Mouse (Mus musculus) heart, embryonic 15.5 days (tissue): ENCODE measurements around the gene Ago4. TPM values are rescaled to one million over a fixed set of nuclear protein-coding genes. Genes with fewer than 3 reads are reported as not detected.
"Not testable (repeated sequence)": the region's sequence is repeated elsewhere in the genome, so short reads cannot be mapped to it uniquely, and the experiment has no call there.

ENCODE experiments used
- ATAC-seq: fragments of 200-750 bp; cut with Nextera tagmentation; replicated peaks from 2 replicates; pipeline ENCODE4 v1.8.0; 2017; ENCODE audit warnings: low read depth, moderate TSS enrichment; ENCODE audit not compliant: insufficient number of reproducible peaks, insufficient read depth, low FRiP score
- H3K27ac ChIP-seq: fragments of 300-500 bp; sonication (generic); 2 replicates; pipeline ENCODE4 v1.5.1; 2015; ENCODE audit warnings: mild to moderate bottlenecking, inconsistent platforms
- H3K27me3 ChIP-seq: fragments of 300-500 bp; sonication (generic); 2 replicates; pipeline ENCODE4 v1.6.1; 2015; ENCODE audit warnings: inconsistent platforms
- H3K36me3 ChIP-seq: fragments of 300-500 bp; sonication (generic); 2 replicates; pipeline ENCODE4 v1.6.1; 2015; ENCODE audit warnings: mild to moderate bottlenecking, inconsistent platforms
- H3K4me1 ChIP-seq: fragments of 300-500 bp; sonication (generic); replicated peaks from 2 replicates; pipeline ENCODE4 v1.6.1; 2015; ENCODE audit warnings: inconsistent platforms
- H3K4me2 ChIP-seq: fragments of 300-500 bp; sonication (generic); 2 replicates; pipeline ENCODE4 v1.6.1; 2015; ENCODE audit warnings: inconsistent platforms, mild to moderate bottlenecking, moderate library complexity
- H3K4me3 ChIP-seq: fragments of 300-500 bp; sonication (generic); 2 replicates; pipeline ENCODE4 v1.5.1; 2015; ENCODE audit warnings: mild to moderate bottlenecking, inconsistent platforms
- H3K9ac ChIP-seq: fragments of 300-500 bp; sonication (generic); 2 replicates; pipeline ENCODE4 v1.6.1; 2015; ENCODE audit warnings: mild to moderate bottlenecking, inconsistent platforms
- H3K9me3 ChIP-seq: fragments of 300-500 bp; sonication (generic); replicated peaks from 2 replicates; pipeline ENCODE4 v1.6.1; 2016; ENCODE audit warnings: inconsistent platforms
- WGBS: fragments of 180-500 bp; shearing (Covaris S2); methylation state at CpG from one replicate; pipeline ENCODE4 v1.1.7; 2015; ENCODE audit warnings: mixed read lengths; 5-methylcytosine and 5-hydroxymethylcytosine counted together
- polyA plus RNA-seq: library from polyadenylated mRNA; unstranded; fragments of >200 nt; fragmentation: Nextera tagmentation; extraction: Ambion mirVana; gene quantifications from 2 replicates; pipeline ENCODE4 v1.2.1, GENCODE M21; 2015

Ago4 gene
- polyA plus RNA-seq, 1 experiment from 2014 or later = 0.97 TPM

GRCm38 (mm10) chr4:126552136-126552535, 18.9 kb upstream of the Ago4 start:
- H3K4me1 ChIP-seq = peaks cover 5% of the 10 kb centered on the region
- H3K9ac ChIP-seq = no peak overlapping the region
- no peak for ATAC-seq
- H3K4me3 ChIP-seq = no peak overlapping the region
- WGBS = 64% methylated on average over 7 of the region's 7 CpGs
- no peak overlapping the region for H3K27ac ChIP-seq
- H3K27me3 ChIP-seq = no peaks in the 10 kb centered on the region
- no peaks in the 10 kb centered on the region for H3K9me3 ChIP-seq
- H3K36me3 ChIP-seq = no peaks in the 10 kb centered on the region
- H3K4me2 ChIP-seq = no peak overlapping the region

- Histone ChIP-seq H3K36me3 (no peaks in the 10 kb centered on the region), H3K4me1 (no peaks in the 10 kb centered on the region), H3K9ac (no peak overlapping the region), H3K4me2 (no peak overlapping the region), H3K4me3 (no peak overlapping the region), H3K9me3 (no peaks in the 10 kb centered on the region), H3K27me3 (no peaks in the 10 kb centered on the region), H3K27ac (no peak overlapping the region)
- no peak for ATAC-seq
- WGBS = 76% methylated on average over 2 of the region's 2 CpGs
These were observed 12.9 kb upstream of the Ago4 start for GRCm38 (mm10) chr4:126546183-126546582.

- H3K4me1 ChIP-seq = no peaks in the 10 kb centered on the region
- no peak overlapping the region for H3K4me3 ChIP-seq
- ATAC-seq = no peak
- no peak overlapping the region for H3K27ac ChIP-seq
- H3K36me3 ChIP-seq = no peaks in the 10 kb centered on the region
- 71% methylated on average over 5 of the region's 7 CpGs for WGBS
- H3K4me2 ChIP-seq = no peak overlapping the region
- no peak overlapping the region for H3K9ac ChIP-seq
- H3K27me3 ChIP-seq = no peaks in the 10 kb centered on the region
- H3K9me3 ChIP-seq = no peaks in the 10 kb centered on the region
These were observed 12.4 kb upstream of the Ago4 start for GRCm38 (mm10) chr4:126545703-126546102.

GRCm38 (mm10) chr4:126545016-126545415, 11.7 kb upstream of the Ago4 start:
- no peak overlapping the region for H3K27ac ChIP-seq
- no peaks in the 10 kb centered on the region for H3K9me3 ChIP-seq
- no peak for ATAC-seq
- no peaks in the 10 kb centered on the region for H3K27me3 ChIP-seq
- H3K4me1 ChIP-seq = no peaks in the 10 kb centered on the region
- H3K36me3 ChIP-seq = no peaks in the 10 kb centered on the region
- no peak overlapping the region for H3K4me2 ChIP-seq
- 74% methylated on average over 1 of the region's 1 CpGs for whole genome bisulfite sequencing
- no peak overlapping the region for H3K4me3 ChIP-seq
- no peak overlapping the region for H3K9ac ChIP-seq

GRCm38 (mm10) chr4:126542838-126543237, 9.6 kb upstream of the Ago4 start:
- H3K27ac ChIP-seq = no peak overlapping the region
- ATAC-seq = no peak
- no peak overlapping the region for H3K9ac ChIP-seq
- 60% methylated on average over 7 of the region's 7 CpGs for WGBS
- no peak overlapping the region for H3K4me3 ChIP-seq
- H3K36me3 ChIP-seq = no peaks in the 10 kb centered on the region
- no peak overlapping the region for H3K4me2 ChIP-seq
- H3K9me3 ChIP-seq = no peaks in the 10 kb centered on the region
- H3K27me3 ChIP-seq = peaks cover 3% of the 10 kb centered on the region; the same call in 1 of the 2 replicates
- H3K4me1 ChIP-seq = no peaks in the 10 kb centered on the region

GRCm38 (mm10) chr4:126540487-126541071, 7.3 kb upstream of the Ago4 start:
- Histone ChIP-seq H3K9ac (no peak overlapping the region), H3K4me1 (no peaks in the 10 kb centered on the region), H3K36me3 (no peaks in the 10 kb centered on the region), H3K27me3 (peaks cover 8% of the 10 kb centered on the region; the same call in 1 of the 2 replicates), H3K9me3 (no peaks in the 10 kb centered on the region), H3K27ac (no peak overlapping the region), H3K4me2 (no peak overlapping the region), H3K4me3 (no peak overlapping the region)
- 75% methylated on average over 3 of the region's 3 CpGs for WGBS
- ATAC-seq = no peak

GRCm38 (mm10) chr4:126536865-126537264, 3.6 kb upstream of the Ago4 start:
- WGBS = 59% methylated on average over 5 of the region's 5 CpGs
- no peaks in the 10 kb centered on the region for H3K36me3 ChIP-seq
- no peaks in the 10 kb centered on the region for H3K9me3 ChIP-seq
- H3K27ac ChIP-seq = no peak overlapping the region
- H3K27me3 ChIP-seq = peaks cover 8% of the 10 kb centered on the region; the same call in 1 of the 2 replicates
- no peak overlapping the region for H3K4me3 ChIP-seq
- no peak overlapping the region for H3K9ac ChIP-seq
- no peak for ATAC-seq
- H3K4me2 ChIP-seq = no peak overlapping the region
- peaks cover 7% of the 10 kb centered on the region for H3K4me1 ChIP-seq

GRCm38 (mm10) chr4:126535631-126536030, 2.4 kb upstream of the Ago4 start:
- WGBS = 89% methylated on average over 7 of the region's 7 CpGs
- not testable (repeated sequence) for ATAC-seq, H3K9ac ChIP-seq, H3K9me3 ChIP-seq, H3K4me1 ChIP-seq, H3K36me3 ChIP-seq, H3K4me3 ChIP-seq, H3K27me3 ChIP-seq, H3K4me2 ChIP-seq, H3K27ac ChIP-seq

GRCm38 (mm10) chr4:126533729-126534070, 428 bp upstream of the Ago4 start:
- H3K4me3 ChIP-seq = peak overlapping the region; percentile 71
- H3K9ac ChIP-seq = peak overlapping the region; percentile 79
- H3K27ac ChIP-seq = no peak overlapping the region
- no peaks in the 10 kb centered on the region for H3K9me3 ChIP-seq
- H3K27me3 ChIP-seq = peaks cover 8% of the 10 kb centered on the region; the same call in 1 of the 2 replicates
- no peaks in the 10 kb centered on the region for H3K36me3 ChIP-seq
- H3K4me2 ChIP-seq = peak overlapping the region; percentile 92
- ATAC-seq = no peak
- H3K4me1 ChIP-seq = peaks cover 7% of the 10 kb centered on the region
- 12% methylated on average over 7 of the region's 7 CpGs for WGBS

- H3K9ac ChIP-seq = peak overlapping the region; percentile 79
- 46% methylated on average over 5 of the region's 5 CpGs for WGBS
- peak overlapping the region; percentile 92 for H3K4me2 ChIP-seq
- H3K9me3 ChIP-seq = no peaks in the 10 kb centered on the region
- H3K27me3 ChIP-seq = no peaks in the 10 kb centered on the region
- peak overlapping the region; percentile 71 for H3K4me3 ChIP-seq
- no peak overlapping the region for H3K27ac ChIP-seq
- H3K4me1 ChIP-seq = peaks cover 7% of the 10 kb centered on the region
- no peak for ATAC-seq
- no peaks in the 10 kb centered on the region for H3K36me3 ChIP-seq
These were observed 980 bp downstream of the Ago4 start for GRCm38 (mm10) chr4:126532292-126532691.

GRCm38 (mm10) chr4:126526828-126527227, 6.4 kb downstream of the Ago4 start:
- no peak for ATAC-seq
- H3K4me1 ChIP-seq = no peaks in the 10 kb centered on the region
- no peak overlapping the region for H3K4me3 ChIP-seq
- WGBS = 92% methylated on average over 5 of the region's 5 CpGs
- H3K36me3 ChIP-seq = no peaks in the 10 kb centered on the region
- H3K9me3 ChIP-seq = no peaks in the 10 kb centered on the region
- H3K9ac ChIP-seq = no peak overlapping the region
- H3K4me2 ChIP-seq = no peak overlapping the region
- no peaks in the 10 kb centered on the region for H3K27me3 ChIP-seq
- no peak overlapping the region for H3K27ac ChIP-seq

GRCm38 (mm10) chr4:126526164-126526563, 7.1 kb downstream of the Ago4 start:
- H3K27me3 ChIP-seq = no peaks in the 10 kb centered on the region
- no peaks in the 10 kb centered on the region for H3K4me1 ChIP-seq
- no peak overlapping the region for H3K4me2 ChIP-seq
- 68% methylated on average over 3 of the region's 3 CpGs for WGBS
- no peaks in the 10 kb centered on the region for H3K36me3 ChIP-seq
- H3K9me3 ChIP-seq = no peaks in the 10 kb centered on the region
- H3K4me3 ChIP-seq = no peak overlapping the region
- ATAC-seq = no peak
- no peak overlapping the region for H3K27ac ChIP-seq
- H3K9ac ChIP-seq = no peak overlapping the region
